Mouse (Mus musculus): ENCODE results near the gene Pak1ip1. TPM values are rescaled to one million over a fixed set of nuclear protein-coding genes. Genes with fewer than 3 reads are reported as not detected.

The Pak1ip1 gene
- total RNA-seq, 2 experiments from 2014 or later = 40.5 to 44.7 TPM

Other genes starting within 250 kb of the Pak1ip1 start
- 10 to 100 TPM; 17.0 to 17.5 TPM for gene Gcnt2, start 141.3 kb upstream of the Pak1ip1 start, total RNA-seq (2021)
- gene Tmem14c, start 15.3 kb downstream of the Pak1ip1 start, total RNA-seq (2021) = 10 to 100 TPM; 57.8 to 65.9 TPM
- 1 to 10 TPM in 1 of 2 experiments, under 1 TPM in 1; 0.71 to 1.4 TPM for gene Mak, start 78.7 kb downstream of the Pak1ip1 start, total RNA-seq (2021)
- not detected for gene Gcm2, start 110.0 kb downstream of the Pak1ip1 start, total RNA-seq (2021)
- not detected for gene Sycp2l, start 113.3 kb downstream of the Pak1ip1 start, total RNA-seq (2021)
- gene Elovl2, start 219.4 kb downstream of the Pak1ip1 start, total RNA-seq (2021) = 10 to 100 TPM; 21.9 to 22.4 TPM
- gene Smim13, start 248.8 kb downstream of the Pak1ip1 start, total RNA-seq (2021) = 100 to 1,000 TPM; 140 to 149 TPM

Data from layer of hippocampus, postnatal 25 days (tissue).